Mouse (Mus musculus): Measurements from ENCODE around the gene Flot1.

DNA sequence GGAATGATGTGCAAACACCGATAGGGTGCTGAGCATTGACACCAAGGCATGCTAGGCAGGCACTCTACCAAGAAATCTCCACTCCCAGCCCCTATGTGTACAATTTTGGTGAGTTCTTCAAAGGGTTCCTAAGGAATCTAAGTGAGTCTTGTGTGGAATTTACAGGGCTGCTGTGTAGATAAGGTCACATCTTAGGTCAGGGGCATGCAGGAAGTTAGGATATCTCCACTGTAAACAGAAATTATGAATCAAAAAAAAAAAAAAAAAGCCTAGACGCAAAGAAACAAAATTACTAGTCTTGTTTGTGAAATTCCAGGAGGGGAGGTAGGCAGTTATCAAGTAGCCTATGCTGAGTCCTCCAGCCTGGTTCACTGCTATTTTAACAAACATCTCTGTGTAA is 30.2 kb upstream of the Flot1 start:
- TF ChIP-seq CTCF (IDR thresholded peaks at IDR 0.05; ENCODE audit: extremely low read depth, insufficient read depth, low read length) (no peak), POLR2A (IDR thresholded peaks at IDR 0.05; ENCODE audit: extremely low read depth, insufficient read depth, low read length) (no peak)
